Mouse (Mus musculus): ENCODE measurements around the gene Pcca. TPM values are rescaled to one million over a fixed set of nuclear protein-coding genes. Genes with fewer than 3 reads are reported as not detected.

The Pcca gene
- polyA plus RNA-seq, 1 experiment from 2014 or later = 12.6 TPM

GRCm38 (mm10) chr14:122651681-122652080 lies 117.6 kb downstream of the Pcca start:
- Histone ChIP-seq H3K36me3 (no peaks in the 10 kb centered on the region), H3K9me3 (replicated peaks) (no peaks in the 10 kb centered on the region), H3K4me2 (no peak overlapping the region), H3K27me3 (no peaks in the 10 kb centered on the region), H3K4me3 (replicated peaks) (no peak overlapping the region), H3K27ac (peak overlapping the region; percentile 74), H3K4me1 (replicated peaks) (peaks cover 49% of the 10 kb centered on the region), H3K9ac (no peak overlapping the region)
- ATAC-seq (ENCODE audit: low read depth) (peak; percentile 95), DNase-seq (peak; percentile 23)
- WGBS (ENCODE audit: insufficient replicate concordance) = 19% methylated on average over 2 of the region's 2 CpGs

- H3K27ac ChIP-seq = no peak overlapping the region
- no peak overlapping the region for H3K4me3 ChIP-seq (replicated peaks)
- no peak for DNase-seq
- no peaks in the 10 kb centered on the region for H3K27me3 ChIP-seq
- H3K4me1 ChIP-seq (replicated peaks) = no peaks in the 10 kb centered on the region
- H3K9ac ChIP-seq = no peak overlapping the region
- no peaks in the 10 kb centered on the region for H3K9me3 ChIP-seq (replicated peaks)
- WGBS (ENCODE audit: insufficient replicate concordance) = 72% methylated on average over 3 of the region's 3 CpGs
- ATAC-seq (ENCODE audit: low read depth) = no peak
- no peaks in the 10 kb centered on the region for H3K36me3 ChIP-seq
- no peak overlapping the region for H3K4me2 ChIP-seq
These were observed 141.5 kb downstream of the Pcca start for GRCm38 (mm10) chr14:122675661-122676060.

- Histone ChIP-seq H3K9ac (no peak overlapping the region), H3K9me3 (replicated peaks) (no peaks in the 10 kb centered on the region), H3K27me3 (no peaks in the 10 kb centered on the region), H3K36me3 (no peaks in the 10 kb centered on the region), H3K4me1 (replicated peaks) (no peaks in the 10 kb centered on the region), H3K27ac (no peak overlapping the region), H3K4me2 (no peak overlapping the region), H3K4me3 (replicated peaks) (no peak overlapping the region)
- no peak for DNase-seq
- WGBS (ENCODE audit: insufficient replicate concordance) = 66% methylated on average over 1 of the region's 1 CpGs
- no peak for ATAC-seq (ENCODE audit: low read depth)
These were observed 149.5 kb downstream of the Pcca start for GRCm38 (mm10) chr14:122683645-122684044.

- H3K4me2 ChIP-seq = no peak overlapping the region
- H3K4me1 ChIP-seq (replicated peaks) = no peaks in the 10 kb centered on the region
- DNase-seq = no peak
- H3K27me3 ChIP-seq = no peaks in the 10 kb centered on the region
- no peak for ATAC-seq (ENCODE audit: low read depth)
- H3K27ac ChIP-seq = no peak overlapping the region
- H3K4me3 ChIP-seq (replicated peaks) = no peak overlapping the region
- WGBS (ENCODE audit: insufficient replicate concordance) = 71% methylated on average over 4 of the region's 4 CpGs
- H3K9me3 ChIP-seq (replicated peaks) = no peaks in the 10 kb centered on the region
- H3K9ac ChIP-seq = no peak overlapping the region
- no peaks in the 10 kb centered on the region for H3K36me3 ChIP-seq
These were observed 150.1 kb downstream of the Pcca start for GRCm38 (mm10) chr14:122684250-122684649.

- no peaks in the 10 kb centered on the region for H3K4me1 ChIP-seq (replicated peaks)
- ATAC-seq (ENCODE audit: low read depth) (no peak), DNase-seq (no peak)
- no peak overlapping the region for H3K4me3 ChIP-seq (replicated peaks)
- H3K27me3 ChIP-seq = no peaks in the 10 kb centered on the region
- 52% methylated on average over 2 of the region's 2 CpGs for WGBS (ENCODE audit: insufficient replicate concordance)
- H3K9ac ChIP-seq = no peak overlapping the region
- no peaks in the 10 kb centered on the region for H3K9me3 ChIP-seq (replicated peaks)
- H3K27ac ChIP-seq = no peak overlapping the region
- H3K4me2 ChIP-seq = no peak overlapping the region
- H3K36me3 ChIP-seq = no peaks in the 10 kb centered on the region
These were observed 150.7 kb downstream of the Pcca start for GRCm38 (mm10) chr14:122684811-122685210.

GRCm38 (mm10) chr14:122687398-122687797 lies 153.3 kb downstream of the Pcca start:
- Histone ChIP-seq H3K4me3 (replicated peaks) (no peak overlapping the region), H3K27me3 (no peaks in the 10 kb centered on the region), H3K4me1 (replicated peaks) (no peaks in the 10 kb centered on the region), H3K9ac (no peak overlapping the region), H3K4me2 (no peak overlapping the region), H3K36me3 (no peaks in the 10 kb centered on the region), H3K27ac (no peak overlapping the region), H3K9me3 (replicated peaks) (no peaks in the 10 kb centered on the region)
- WGBS (ENCODE audit: insufficient replicate concordance) = 75% methylated on average over 7 of the region's 7 CpGs
- DNase-seq = no peak
- ATAC-seq (ENCODE audit: low read depth) = no peak

- no peaks in the 10 kb centered on the region for H3K27me3 ChIP-seq
- ATAC-seq (ENCODE audit: low read depth) = no peak
These were observed 154.3 kb downstream of the Pcca start for GRCm38 (mm10) chr14:122688378-122688777.

GRCm38 (mm10) chr14:122689136-122689815 lies 155.2 kb downstream of the Pcca start:
- Histone ChIP-seq H3K4me2 (no peak overlapping the region), H3K4me3 (replicated peaks) (no peak overlapping the region), H3K27ac (no peak overlapping the region), H3K9me3 (replicated peaks) (no peaks in the 10 kb centered on the region), H3K27me3 (no peaks in the 10 kb centered on the region), H3K36me3 (no peaks in the 10 kb centered on the region), H3K4me1 (replicated peaks) (no peaks in the 10 kb centered on the region), H3K9ac (no peak overlapping the region)
- ATAC-seq (ENCODE audit: low read depth) (no peak), DNase-seq (no peak)
- WGBS (ENCODE audit: insufficient replicate concordance) = 70% methylated on average over 17 of the region's 17 CpGs

More at GRCm38 (mm10) chr14:122688378-122688777, 154.3 kb downstream of the Pcca start:
- Histone ChIP-seq H3K9ac (no peak overlapping the region), H3K4me3 (replicated peaks) (no peak overlapping the region), H3K36me3 (no peaks in the 10 kb centered on the region), H3K4me1 (replicated peaks) (no peaks in the 10 kb centered on the region), H3K4me2 (no peak overlapping the region), H3K9me3 (replicated peaks) (no peaks in the 10 kb centered on the region), H3K27ac (no peak overlapping the region)
- 82% methylated on average over 4 of the region's 4 CpGs for WGBS (ENCODE audit: insufficient replicate concordance)
- DNase-seq = no peak

GRCm38 (mm10) chr14:122691555-122691954 lies 157.4 kb downstream of the Pcca start:
- Histone ChIP-seq H3K4me1 (replicated peaks) (no peaks in the 10 kb centered on the region), H3K9ac (no peak overlapping the region), H3K9me3 (replicated peaks) (no peaks in the 10 kb centered on the region), H3K27ac (no peak overlapping the region), H3K4me3 (replicated peaks) (no peak overlapping the region), H3K36me3 (no peaks in the 10 kb centered on the region), H3K4me2 (no peak overlapping the region), H3K27me3 (no peaks in the 10 kb centered on the region)
- peak; percentile 58; the same call in 1 of the 2 replicates for ATAC-seq (ENCODE audit: low read depth)
- DNase-seq = peak; percentile 1
- 71% methylated on average over 1 of the region's 1 CpGs for WGBS (ENCODE audit: insufficient replicate concordance)

GRCm38 (mm10) chr14:122700333-122700732 lies 166.2 kb downstream of the Pcca start:
- 44% methylated on average over 1 of the region's 1 CpGs for WGBS (ENCODE audit: insufficient replicate concordance)
- H3K9ac ChIP-seq = no peak overlapping the region

GRCm38 (mm10) chr14:122713793-122714192 lies 179.7 kb downstream of the Pcca start:
- Histone ChIP-seq H3K27me3 (no peaks in the 10 kb centered on the region), H3K36me3 (no peaks in the 10 kb centered on the region), H3K9me3 (replicated peaks) (no peaks in the 10 kb centered on the region), H3K4me2 (no peak overlapping the region), H3K27ac (no peak overlapping the region), H3K4me1 (replicated peaks) (no peaks in the 10 kb centered on the region), H3K4me3 (replicated peaks) (no peak overlapping the region), H3K9ac (no peak overlapping the region)
- DNase-seq (no peak), ATAC-seq (ENCODE audit: low read depth) (no peak)
- WGBS (ENCODE audit: insufficient replicate concordance) = 77% methylated on average over 5 of the region's 5 CpGs

More at GRCm38 (mm10) chr14:122700333-122700732, 166.2 kb downstream of the Pcca start:
- H3K9me3 ChIP-seq (replicated peaks) = no peaks in the 10 kb centered on the region
- no peaks in the 10 kb centered on the region for H3K36me3 ChIP-seq
- no peak for ATAC-seq (ENCODE audit: low read depth)
- H3K27ac ChIP-seq = no peak overlapping the region
- no peak for DNase-seq
- no peak overlapping the region for H3K4me3 ChIP-seq (replicated peaks)
- H3K4me1 ChIP-seq (replicated peaks) = no peaks in the 10 kb centered on the region
- no peak overlapping the region for H3K4me2 ChIP-seq
- H3K27me3 ChIP-seq = no peaks in the 10 kb centered on the region

GRCm38 (mm10) chr14:122714911-122715310 lies 180.8 kb downstream of the Pcca start:
- H3K4me2 ChIP-seq = no peak overlapping the region
- H3K4me1 ChIP-seq (replicated peaks) = no peaks in the 10 kb centered on the region
- H3K4me3 ChIP-seq (replicated peaks) = no peak overlapping the region
- no peak overlapping the region for H3K9ac ChIP-seq
- DNase-seq (no peak), ATAC-seq (ENCODE audit: low read depth) (no peak)
- H3K9me3 ChIP-seq (replicated peaks) = no peaks in the 10 kb centered on the region
- no peak overlapping the region for H3K27ac ChIP-seq
- H3K36me3 ChIP-seq = no peaks in the 10 kb centered on the region
- H3K27me3 ChIP-seq = no peaks in the 10 kb centered on the region
- WGBS (ENCODE audit: insufficient replicate concordance) = 54% methylated on average over 1 of the region's 1 CpGs

All from liver, embryonic 13.5 days (tissue).